Mouse (Mus musculus): Measurements from ENCODE around the gene Dnaja1. TPM values are rescaled to one million over a fixed set of nuclear protein-coding genes. Genes with fewer than 3 reads are reported as not detected.

The Dnaja1 gene
- 640 and 645 TPM in 2 replicates for polyA plus RNA-seq (2014; fragmentation: Nextera tagmentation; extraction: Ambion mirVana)

DNA sequence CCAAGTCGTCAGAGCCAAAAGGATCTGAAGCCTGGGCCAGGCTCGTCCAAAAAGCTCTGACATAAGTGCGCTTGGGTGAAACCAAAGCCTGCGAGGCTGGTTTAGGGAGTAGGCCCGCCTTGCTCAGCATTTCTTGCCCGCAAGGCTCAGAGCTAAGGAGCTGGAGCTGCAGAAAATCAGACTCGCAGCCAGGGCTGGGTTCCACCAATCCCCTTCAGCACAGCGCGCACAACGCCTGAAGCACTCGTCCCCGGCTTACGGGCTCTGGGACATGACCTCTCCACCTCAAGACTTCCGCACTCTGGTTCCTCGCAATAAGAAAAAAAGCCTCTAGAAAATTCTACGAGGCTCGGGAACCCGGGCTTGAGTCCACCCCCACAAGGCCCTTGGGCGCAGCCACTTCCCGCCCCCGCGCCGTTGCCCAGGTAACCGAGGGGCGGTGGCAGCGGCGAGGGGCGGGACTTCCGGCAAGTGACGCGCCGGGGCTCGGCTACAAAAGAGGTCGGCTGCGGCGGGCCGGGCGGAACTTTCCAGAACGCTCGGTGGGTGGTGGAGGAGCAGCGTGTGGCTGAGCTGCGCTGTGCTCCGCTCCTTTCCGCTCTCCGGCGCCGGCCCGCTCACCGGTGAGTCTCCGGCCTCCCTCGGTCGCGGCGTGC is at the start of gene Dnaja1:
TSS of gene Dnaja1 (plus strand) at position 140 of the 656 bp plus-strand sequence.
- 1% methylated on average over 53 of the region's 54 CpGs for WGBS
- no peaks in the 10 kb centered on the region for H3K27me3 ChIP-seq (ENCODE audit: control insufficient read depth, insufficient read depth, low read length)
- DNase-seq (ENCODE audit: low spot score) (peak; percentile 98), ATAC-seq (replicated peaks; ENCODE audit: low FRiP score) (peak; percentile 93)
- no peaks in the 10 kb centered on the region for H3K36me3 ChIP-seq (ENCODE audit: control insufficient read depth, insufficient read depth, low read length)
- peaks cover 14% of the 10 kb centered on the region for H3K4me1 ChIP-seq (replicated peaks; ENCODE audit: control insufficient read depth, insufficient read depth, low read length)
- peak within 1 kb of the TSS; percentile 82 for H3K4me3 ChIP-seq (ENCODE audit: low read depth, low read length)
- H3K9ac ChIP-seq (ENCODE audit: low read length) = peak within 1 kb of the TSS; percentile 96
- H3K4me2 ChIP-seq (ENCODE audit: low read depth, low read length, severe bottlenecking) = peak within 1 kb of the TSS; percentile 77
- no peaks in the 10 kb centered on the region for H3K9me3 ChIP-seq (ENCODE audit: control insufficient read depth, low read length)
- peak within 1 kb of the TSS; percentile 99 for H3K27ac ChIP-seq (ENCODE audit: low read depth, low read length)

DNA sequence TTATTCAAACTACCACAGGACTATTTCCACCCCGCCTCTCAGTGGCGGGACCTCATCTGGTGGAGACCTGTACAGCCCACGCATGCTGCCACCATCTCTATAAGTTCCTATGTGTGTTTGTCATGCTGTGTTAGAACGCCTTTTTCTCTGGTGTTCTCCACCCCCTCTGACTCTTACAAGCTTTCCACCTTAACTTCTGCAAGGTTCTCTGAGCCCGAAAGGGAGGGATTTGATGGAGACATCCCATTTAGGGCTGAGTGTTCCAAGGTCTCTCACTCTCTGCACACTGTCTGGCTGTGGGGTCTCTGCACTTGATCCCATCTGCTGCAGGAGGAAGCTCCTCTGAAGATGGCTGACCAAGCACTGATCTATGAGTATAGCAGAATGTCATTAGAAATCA is 48.4 kb upstream of the Dnaja1 start:
- no peak overlapping the region for H3K4me3 ChIP-seq (ENCODE audit: low read depth, low read length)
- no peaks in the 10 kb centered on the region for H3K9me3 ChIP-seq (ENCODE audit: control insufficient read depth, low read length)
- ATAC-seq (replicated peaks; ENCODE audit: low FRiP score) (no peak), DNase-seq (ENCODE audit: low spot score) (no peak)
- H3K27ac ChIP-seq (ENCODE audit: low read depth, low read length) = no peak overlapping the region
- H3K4me1 ChIP-seq (replicated peaks; ENCODE audit: control insufficient read depth, insufficient read depth, low read length) = peaks cover 2% of the 10 kb centered on the region; the same call in 1 of the 2 replicates
- no peaks in the 10 kb centered on the region for H3K36me3 ChIP-seq (ENCODE audit: control insufficient read depth, insufficient read depth, low read length)
- WGBS = 94% methylated on average over 5 of the region's 5 CpGs
- no peaks in the 10 kb centered on the region for H3K27me3 ChIP-seq (ENCODE audit: control insufficient read depth, insufficient read depth, low read length)
- H3K4me2 ChIP-seq (ENCODE audit: low read depth, low read length, severe bottlenecking) = no peak overlapping the region
- no peak overlapping the region for H3K9ac ChIP-seq (ENCODE audit: low read length)

DNA sequence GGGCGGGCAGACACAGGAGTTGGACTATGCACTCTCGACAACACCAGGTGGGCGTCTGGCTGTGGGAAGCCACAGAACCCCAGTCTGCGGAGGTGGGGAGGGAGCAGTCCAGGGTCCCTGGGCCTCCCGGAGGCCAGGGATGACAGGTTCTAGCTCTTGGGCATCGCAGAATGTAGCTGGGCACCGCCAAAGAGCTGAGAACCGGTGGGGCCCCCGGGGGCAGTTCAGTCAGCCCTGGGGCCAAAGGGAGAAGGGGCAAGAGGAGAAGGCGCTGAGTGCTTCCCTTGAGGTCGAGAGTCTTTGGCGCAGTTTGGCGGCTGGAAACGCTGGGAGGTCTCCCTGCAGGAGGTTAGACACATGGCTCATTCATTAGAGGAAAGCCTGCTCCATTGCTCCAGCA is 45.6 kb upstream of the Dnaja1 start:
- ATAC-seq (replicated peaks; ENCODE audit: low FRiP score) (no peak), DNase-seq (ENCODE audit: low spot score) (no peak)
- no peaks in the 10 kb centered on the region for H3K9me3 ChIP-seq (ENCODE audit: control insufficient read depth, low read length)
- peak overlapping the region; percentile 30 for H3K4me2 ChIP-seq (ENCODE audit: low read depth, low read length, severe bottlenecking)
- no peaks in the 10 kb centered on the region for H3K27me3 ChIP-seq (ENCODE audit: control insufficient read depth, insufficient read depth, low read length)
- WGBS = 13% methylated on average over 14 of the region's 14 CpGs
- H3K4me3 ChIP-seq (ENCODE audit: low read depth, low read length) = no peak overlapping the region
- no peaks in the 10 kb centered on the region for H3K36me3 ChIP-seq (ENCODE audit: control insufficient read depth, insufficient read depth, low read length)
- no peak overlapping the region for H3K27ac ChIP-seq (ENCODE audit: low read depth, low read length)
- H3K4me1 ChIP-seq (replicated peaks; ENCODE audit: control insufficient read depth, insufficient read depth, low read length) = peaks cover 2% of the 10 kb centered on the region; the same call in 1 of the 2 replicates
- H3K9ac ChIP-seq (ENCODE audit: low read length) = no peak overlapping the region

- ATAC-seq (replicated peaks; ENCODE audit: low FRiP score) (no peak), DNase-seq (ENCODE audit: low spot score) (peak; percentile 56)
- no peaks in the 10 kb centered on the region for H3K36me3 ChIP-seq (ENCODE audit: control insufficient read depth, insufficient read depth, low read length)
- WGBS = 28% methylated on average over 4 of the region's 5 CpGs
- no peaks in the 10 kb centered on the region for H3K27me3 ChIP-seq (ENCODE audit: control insufficient read depth, insufficient read depth, low read length)
- no peaks in the 10 kb centered on the region for H3K9me3 ChIP-seq (ENCODE audit: control insufficient read depth, low read length)
- no peak overlapping the region for H3K4me2 ChIP-seq (ENCODE audit: low read depth, low read length, severe bottlenecking)
- peaks cover 2% of the 10 kb centered on the region; the same call in 1 of the 2 replicates for H3K4me1 ChIP-seq (replicated peaks; ENCODE audit: control insufficient read depth, insufficient read depth, low read length)
- H3K4me3 ChIP-seq (ENCODE audit: low read depth, low read length) = no peak overlapping the region
- H3K9ac ChIP-seq (ENCODE audit: low read length) = no peak overlapping the region
- H3K27ac ChIP-seq (ENCODE audit: low read depth, low read length) = no peak overlapping the region
These were observed 44.8 kb upstream of the Dnaja1 start for GRCm38 (mm10) chr4:40677132-40677531.

DNA sequence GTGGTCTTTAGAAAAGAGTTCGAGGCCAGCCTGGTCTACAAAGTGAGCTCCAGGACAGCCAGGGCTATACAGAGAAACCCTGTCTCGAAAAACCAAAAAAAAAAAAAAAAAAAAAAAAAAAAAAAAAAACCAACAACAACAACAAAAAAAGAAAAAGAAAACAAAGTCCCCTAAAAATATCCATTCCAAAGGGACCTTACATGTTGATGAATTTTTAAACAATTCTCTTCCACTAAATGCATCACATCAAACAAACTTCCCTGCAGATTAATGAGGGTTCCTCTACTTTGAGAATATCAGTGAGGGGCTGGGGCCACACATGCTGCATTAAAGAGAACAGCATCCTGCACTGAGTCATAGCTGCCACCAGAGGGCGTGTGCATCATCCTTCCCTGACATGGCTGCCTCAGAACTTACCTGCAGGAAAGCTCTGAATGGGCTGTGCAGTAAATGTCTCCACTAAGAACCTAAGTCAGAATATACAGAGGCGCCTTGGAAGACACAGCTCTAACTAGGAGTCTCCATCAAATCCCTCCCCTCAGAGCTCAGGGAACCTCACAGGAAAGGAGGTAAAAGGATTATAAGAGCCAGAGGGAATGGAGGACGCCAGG is 41.6 kb upstream of the Dnaja1 start:
- no peaks in the 10 kb centered on the region for H3K9me3 ChIP-seq (ENCODE audit: control insufficient read depth, low read length)
- no peaks in the 10 kb centered on the region for H3K27me3 ChIP-seq (ENCODE audit: control insufficient read depth, insufficient read depth, low read length)
- H3K4me3 ChIP-seq (ENCODE audit: low read depth, low read length) = no peak overlapping the region
- ATAC-seq (replicated peaks; ENCODE audit: low FRiP score) (peak; percentile 50; the same call in 1 of the 2 replicates), DNase-seq (ENCODE audit: low spot score) (peak; percentile 67)
- H3K4me2 ChIP-seq (ENCODE audit: low read depth, low read length, severe bottlenecking) = no peak overlapping the region
- H3K36me3 ChIP-seq (ENCODE audit: control insufficient read depth, insufficient read depth, low read length) = no peaks in the 10 kb centered on the region
- 58% methylated on average over 5 of the region's 5 CpGs for WGBS
- no peak overlapping the region for H3K9ac ChIP-seq (ENCODE audit: low read length)
- peaks cover 2% of the 10 kb centered on the region; the same call in 1 of the 2 replicates for H3K4me1 ChIP-seq (replicated peaks; ENCODE audit: control insufficient read depth, insufficient read depth, low read length)
- no peak overlapping the region for H3K27ac ChIP-seq (ENCODE audit: low read depth, low read length)

- H3K27ac ChIP-seq (ENCODE audit: low read depth, low read length) = no peak overlapping the region
- ATAC-seq (replicated peaks; ENCODE audit: low FRiP score) (no peak), DNase-seq (ENCODE audit: low spot score) (peak; percentile 65)
- H3K9ac ChIP-seq (ENCODE audit: low read length) = no peak overlapping the region
- H3K9me3 ChIP-seq (ENCODE audit: control insufficient read depth, low read length) = no peaks in the 10 kb centered on the region
- no peaks in the 10 kb centered on the region for H3K4me1 ChIP-seq (replicated peaks; ENCODE audit: control insufficient read depth, insufficient read depth, low read length)
- 22% methylated on average over 3 of the region's 3 CpGs for WGBS
- H3K4me2 ChIP-seq (ENCODE audit: low read depth, low read length, severe bottlenecking) = no peak overlapping the region
- no peaks in the 10 kb centered on the region for H3K27me3 ChIP-seq (ENCODE audit: control insufficient read depth, insufficient read depth, low read length)
- no peak overlapping the region for H3K4me3 ChIP-seq (ENCODE audit: low read depth, low read length)
- no peaks in the 10 kb centered on the region; the same call in 1 of the 2 replicates for H3K36me3 ChIP-seq (ENCODE audit: control insufficient read depth, insufficient read depth, low read length)
These were observed 40.0 kb upstream of the Dnaja1 start for GRCm38 (mm10) chr4:40681908-40682307.

GRCm38 (mm10) chr4:40682359-40682758 is 39.6 kb upstream of the Dnaja1 start:
- no peak overlapping the region for H3K4me2 ChIP-seq (ENCODE audit: low read depth, low read length, severe bottlenecking)
- H3K4me3 ChIP-seq (ENCODE audit: low read depth, low read length) = no peak overlapping the region
- no peaks in the 10 kb centered on the region for H3K27me3 ChIP-seq (ENCODE audit: control insufficient read depth, insufficient read depth, low read length)
- no peak overlapping the region for H3K9ac ChIP-seq (ENCODE audit: low read length)
- H3K27ac ChIP-seq (ENCODE audit: low read depth, low read length) = no peak overlapping the region
- 90% methylated on average over 5 of the region's 5 CpGs for WGBS
- no peaks in the 10 kb centered on the region for H3K4me1 ChIP-seq (replicated peaks; ENCODE audit: control insufficient read depth, insufficient read depth, low read length)
- ATAC-seq (replicated peaks; ENCODE audit: low FRiP score) (no peak), DNase-seq (ENCODE audit: low spot score) (no peak)
- no peaks in the 10 kb centered on the region; the same call in 1 of the 2 replicates for H3K36me3 ChIP-seq (ENCODE audit: control insufficient read depth, insufficient read depth, low read length)
- no peaks in the 10 kb centered on the region for H3K9me3 ChIP-seq (ENCODE audit: control insufficient read depth, low read length)

GRCm38 (mm10) chr4:40683306-40683705 is 38.6 kb upstream of the Dnaja1 start:
- no peak overlapping the region for H3K4me2 ChIP-seq (ENCODE audit: low read depth, low read length, severe bottlenecking)
- no peaks in the 10 kb centered on the region; the same call in 1 of the 2 replicates for H3K36me3 ChIP-seq (ENCODE audit: control insufficient read depth, insufficient read depth, low read length)
- DNase-seq (ENCODE audit: low spot score) (no peak), ATAC-seq (replicated peaks; ENCODE audit: low FRiP score) (no peak)
- no peak overlapping the region for H3K27ac ChIP-seq (ENCODE audit: low read depth, low read length)
- WGBS = 82% methylated on average over 2 of the region's 2 CpGs
- H3K9me3 ChIP-seq (ENCODE audit: control insufficient read depth, low read length) = no peaks in the 10 kb centered on the region
- H3K4me1 ChIP-seq (replicated peaks; ENCODE audit: control insufficient read depth, insufficient read depth, low read length) = no peaks in the 10 kb centered on the region
- no peaks in the 10 kb centered on the region for H3K27me3 ChIP-seq (ENCODE audit: control insufficient read depth, insufficient read depth, low read length)
- no peak overlapping the region for H3K9ac ChIP-seq (ENCODE audit: low read length)
- no peak overlapping the region for H3K4me3 ChIP-seq (ENCODE audit: low read depth, low read length)

Measured in forebrain, embryonic 11.5 days (tissue).